In genomic region chr2:37985690-37986222, GRCm38 (mm10) we compare ENCODE assay signal across 11 mouse cellular contexts.
A peak's percentile ranks its signal among the peaks of the same experiment; 100 is the strongest.
DNase-seq lines count a peak whose midpoint lies in the region; ATAC-seq and TF ChIP-seq lines count a peak whose summit lies in the region.
"Had no signal": no experiment of that assay in that cellular context is flagged by ENCODE, and none has a peak within 500 bp of the region (broad histone marks: within the 10 kb centered on the region; RNA-seq: fewer than 3 reads in every experiment).

No protein-coding gene starts in this region.

- no peak overlapping the region; the same call in 1 of the 2 replicates for H3K27ac ChIP-seq in forebrain, embryonic 14.5 days (ENCODE audit: low read depth, low read length)
- no peak overlapping the region for H3K27ac ChIP-seq in forebrain, embryonic 12.5 days
- H3K27ac ChIP-seq in left cerebral cortex, adult 2 months = peak overlapping the region; percentile 21; the same call in 1 of the 2 replicates
- peak overlapping the region; percentile 66 for H3K27ac ChIP-seq in embryonic facial prominence, embryonic 13.5 days
- peak overlapping the region; percentile 8; the same call in 1 of the 2 replicates for H3K27ac ChIP-seq in limb, embryonic 11.5 days (replicated peaks; ENCODE audit: low read depth, low read length)

- ATAC-seq in forebrain, embryonic 14.5 days = no peak
- no peak for ATAC-seq in forebrain, embryonic 12.5 days (ENCODE audit: low FRiP score)
- no peak for ATAC-seq in embryonic facial prominence, embryonic 13.5 days (ENCODE audit: insufficient number of reproducible peaks, insufficient read depth, low FRiP score, low TSS enrichment, low read depth)
- ATAC-seq in limb, embryonic 11.5 days (ENCODE audit: insufficient number of reproducible peaks, low FRiP score, low TSS enrichment, low read depth) = no peak; the same call in 1 of the 2 replicates
- no peak for ATAC-seq in megakaryocyte, adult 5-6 weeks (ENCODE audit: poor library complexity, severe bottlenecking)
- ATAC-seq in inflammation-experienced regulatory T-cells, adult 6 months = no peak

- no peaks in the 10 kb centered on the region for H3K9me3 ChIP-seq in forebrain, embryonic 14.5 days (replicated peaks; ENCODE audit: control insufficient read depth, low read length)
- H3K9me3 ChIP-seq in forebrain, embryonic 12.5 days = no peaks in the 10 kb centered on the region
- no peaks in the 10 kb centered on the region for H3K9me3 ChIP-seq in embryonic facial prominence, embryonic 13.5 days
- H3K9me3 ChIP-seq in limb, embryonic 11.5 days (ENCODE audit: control insufficient read depth, low read length) = no peaks in the 10 kb centered on the region

- TF ChIP-seq CTCF in left cerebral cortex, adult 2 months (IDR thresholded peaks at IDR 0.05) = no peak

- H3K4me3 ChIP-seq in forebrain, embryonic 14.5 days (ENCODE audit: low read depth, low read length) = no peak overlapping the region
- no peak overlapping the region for H3K4me3 ChIP-seq in forebrain, embryonic 12.5 days (replicated peaks)
- H3K4me3 ChIP-seq in left cerebral cortex, adult 2 months = no peak overlapping the region
- H3K4me3 ChIP-seq in embryonic facial prominence, embryonic 13.5 days = no peak overlapping the region
- H3K4me3 ChIP-seq in limb, embryonic 11.5 days (ENCODE audit: low read depth, low read length) = no peak overlapping the region

- WGBS in forebrain, embryonic 14.5 days = 24% methylated on average over 5 of the region's 5 CpGs
- WGBS in forebrain, embryonic 12.5 days = 42% methylated on average over 5 of the region's 5 CpGs
- 14% methylated on average over 5 of the region's 5 CpGs for WGBS in embryonic facial prominence, embryonic 13.5 days
- 12% methylated on average over 5 of the region's 5 CpGs for WGBS in limb, embryonic 11.5 days

- H3K36me3 ChIP-seq in forebrain, embryonic 14.5 days (ENCODE audit: control insufficient read depth, insufficient read depth, low read length) = no peaks in the 10 kb centered on the region
- H3K36me3 ChIP-seq in forebrain, embryonic 12.5 days (replicated peaks) = no peaks in the 10 kb centered on the region
- no peaks in the 10 kb centered on the region for H3K36me3 ChIP-seq in embryonic facial prominence, embryonic 13.5 days
- no peaks in the 10 kb centered on the region for H3K36me3 ChIP-seq in limb, embryonic 11.5 days (ENCODE audit: control insufficient read depth, insufficient read depth, low read length)

- no peaks in the 10 kb centered on the region for H3K27me3 ChIP-seq in forebrain, embryonic 14.5 days (replicated peaks; ENCODE audit: control insufficient read depth, insufficient read depth, low read length)
- no peaks in the 10 kb centered on the region for H3K27me3 ChIP-seq in forebrain, embryonic 12.5 days
- H3K27me3 ChIP-seq in embryonic facial prominence, embryonic 13.5 days = no peaks in the 10 kb centered on the region
- H3K27me3 ChIP-seq in limb, embryonic 11.5 days (ENCODE audit: control insufficient read depth, insufficient read depth, low read length) = no peaks in the 10 kb centered on the region

- H3K4me1 ChIP-seq in forebrain, embryonic 14.5 days (ENCODE audit: control insufficient read depth, insufficient read depth, low read length) = peaks cover 18% of the 10 kb centered on the region
- peaks cover 13% of the 10 kb centered on the region for H3K4me1 ChIP-seq in forebrain, embryonic 12.5 days
- peaks cover 23% of the 10 kb centered on the region for H3K4me1 ChIP-seq in embryonic facial prominence, embryonic 13.5 days
- peaks cover 18% of the 10 kb centered on the region for H3K4me1 ChIP-seq in limb, embryonic 11.5 days (ENCODE audit: control insufficient read depth, insufficient read depth, low read length)

- H3K4me2 ChIP-seq in forebrain, embryonic 14.5 days (ENCODE audit: low read length) = no peak overlapping the region
- no peak overlapping the region for H3K4me2 ChIP-seq in forebrain, embryonic 12.5 days
- H3K4me2 ChIP-seq in embryonic facial prominence, embryonic 13.5 days = peak overlapping the region; percentile 35
- no peak overlapping the region for H3K4me2 ChIP-seq in limb, embryonic 11.5 days (ENCODE audit: low read depth, severe bottlenecking)

- DNase-seq in forebrain, embryonic 14.5 days (ENCODE audit: low spot score) = peak; percentile 49
- no peak for DNase-seq in left cerebral cortex, adult 2 months (ENCODE audit: extremely low spot score in 1 of 2, low spot score in 2 of 2)
- no peak for DNase-seq in left cerebral cortex, postnatal 14 days (ENCODE audit: low spot score in 2 of 2)
- DNase-seq in limb, embryonic 11.5 days (ENCODE audit: low spot score) = peak; percentile 71
- DNase-seq: gastrocnemius, postnatal 25 days; heart, postnatal 36 days; lung, adult 2 months had no signal

- intact Hi-C loops in left cerebral cortex, adult 2 months (cut with DNase I) = no loop called here
- intact Hi-C loops in left cerebral cortex, postnatal 14 days (cut with DNase I) = no loop called here

- H3K9ac ChIP-seq in forebrain, embryonic 14.5 days (ENCODE audit: low read length) = no peak overlapping the region
- no peak overlapping the region for H3K9ac ChIP-seq in forebrain, embryonic 12.5 days
- no peak overlapping the region for H3K9ac ChIP-seq in embryonic facial prominence, embryonic 13.5 days
- no peak overlapping the region for H3K9ac ChIP-seq in limb, embryonic 11.5 days (ENCODE audit: low read length)

Comparison
In these comparisons a context has a peak if more than half of its experiments do, and no peak if none do; other contexts are left out.
1. DNase-seq: peak in forebrain, embryonic 14.5 days (single experiment) and limb, embryonic 11.5 days (single experiment); none in left cerebral cortex, adult 2 months (0 of 2) and left cerebral cortex, postnatal 14 days (0 of 2).
2. H3K27ac ChIP-seq: peak in left cerebral cortex, adult 2 months (single experiment), embryonic facial prominence, embryonic 13.5 days (single experiment) and limb, embryonic 11.5 days (single experiment); none in forebrain, embryonic 14.5 days (single experiment) and forebrain, embryonic 12.5 days (single experiment).